Mouse (Mus musculus): ENCODE measurements around the gene Abcb6.

DNA sequence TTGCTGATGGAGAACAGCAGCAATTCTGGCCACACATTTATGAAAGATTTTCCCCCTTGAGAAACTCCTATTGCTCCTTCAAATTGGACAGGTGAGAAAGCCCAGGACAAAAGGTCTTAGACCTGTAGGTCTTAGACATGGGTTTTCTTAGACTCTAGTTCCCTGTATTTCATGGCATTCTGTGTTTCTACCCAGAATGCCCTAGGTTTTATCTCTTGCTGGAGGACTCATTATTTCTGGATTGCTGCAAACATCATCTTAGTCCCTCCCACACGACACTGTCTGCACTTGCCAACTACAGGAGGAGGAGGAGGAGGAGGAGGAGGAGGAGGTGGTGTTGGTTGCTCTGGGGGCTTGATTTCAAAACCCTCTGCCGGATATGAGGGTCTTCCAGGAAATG, 45.9 kb upstream of the Abcb6 start:
- TF ChIP-seq ZC3H11A (IDR thresholded peaks at IDR 0.05; ENCODE audit: borderline replicate concordance, low read depth, low read length) (no peak), MAFK (IDR thresholded peaks at IDR 0.05; ENCODE audit: insufficient read depth, low read depth, low read length) (no peak), ZNF384 (IDR thresholded peaks at IDR 0.05; ENCODE audit: low read depth, low read length) (no peak), CHD2 (IDR thresholded peaks at IDR 0.05; ENCODE audit: low read depth, low read length) (no peak), HCFC1 (IDR thresholded peaks at IDR 0.05; ENCODE audit: borderline replicate concordance, insufficient read depth, low read length) (no peak)
